Mouse (Mus musculus): ENCODE results near the gene Plac1. TPM values are rescaled to one million over a fixed set of nuclear protein-coding genes. Genes with fewer than 3 reads are reported as not detected.

Plac1 gene
- total RNA-seq, 2 experiments from 2014 or later: not detected

GRCm38 (mm10) chrX:53204690-53205311 lies 35.1 kb downstream of the Plac1 start:
- no peak for ATAC-seq (replicated peaks; ENCODE audit: poor library complexity, severe bottlenecking)

- ATAC-seq (replicated peaks; ENCODE audit: poor library complexity, severe bottlenecking): no peak
Measured at GRCm38 (mm10) chrX:53201616-53202015, 38.3 kb downstream of the Plac1 start.

- no peak for ATAC-seq (replicated peaks; ENCODE audit: poor library complexity, severe bottlenecking)
Measured at GRCm38 (mm10) chrX:53197681-53198080, 42.2 kb downstream of the Plac1 start.

- no peak for ATAC-seq (replicated peaks; ENCODE audit: poor library complexity, severe bottlenecking)
Measured at GRCm38 (mm10) chrX:53196392-53196791, 43.5 kb downstream of the Plac1 start.

- no peak for ATAC-seq (replicated peaks; ENCODE audit: poor library complexity, severe bottlenecking)
Measured at GRCm38 (mm10) chrX:53188692-53189091, 51.2 kb downstream of the Plac1 start.

- no peak for ATAC-seq (replicated peaks; ENCODE audit: poor library complexity, severe bottlenecking)
Measured at GRCm38 (mm10) chrX:53179801-53180200, 60.1 kb downstream of the Plac1 start.

- ATAC-seq (replicated peaks; ENCODE audit: poor library complexity, severe bottlenecking): no peak
Measured at GRCm38 (mm10) chrX:53176296-53176695, 63.6 kb downstream of the Plac1 start.

GRCm38 (mm10) chrX:53168623-53169022 lies 71.3 kb downstream of the Plac1 start:
- peak; percentile 95 for ATAC-seq (replicated peaks; ENCODE audit: poor library complexity, severe bottlenecking)

- no peak for ATAC-seq (replicated peaks; ENCODE audit: poor library complexity, severe bottlenecking)
Measured at GRCm38 (mm10) chrX:53166901-53167525, 72.9 kb downstream of the Plac1 start.

- ATAC-seq (replicated peaks; ENCODE audit: poor library complexity, severe bottlenecking): no peak; the same call in 1 of the 2 replicates
Measured at GRCm38 (mm10) chrX:53166251-53166900, 73.5 kb downstream of the Plac1 start.

GRCm38 (mm10) chrX:53162589-53162988 lies 77.3 kb downstream of the Plac1 start:
- no peak for ATAC-seq (replicated peaks; ENCODE audit: poor library complexity, severe bottlenecking)

GRCm38 (mm10) chrX:53161583-53161982 lies 78.3 kb downstream of the Plac1 start:
- no peak for ATAC-seq (replicated peaks; ENCODE audit: poor library complexity, severe bottlenecking)

GRCm38 (mm10) chrX:53161115-53161514 lies 78.8 kb downstream of the Plac1 start:
- peak; percentile 66 for ATAC-seq (replicated peaks; ENCODE audit: poor library complexity, severe bottlenecking)

- no peak for ATAC-seq (replicated peaks; ENCODE audit: poor library complexity, severe bottlenecking)
Measured at GRCm38 (mm10) chrX:53148039-53148438, 91.9 kb downstream of the Plac1 start.

- ATAC-seq (replicated peaks; ENCODE audit: poor library complexity, severe bottlenecking): no peak
Measured at GRCm38 (mm10) chrX:53146389-53146917, 93.5 kb downstream of the Plac1 start.

- ATAC-seq (replicated peaks; ENCODE audit: poor library complexity, severe bottlenecking): no peak
Measured at GRCm38 (mm10) chrX:53139641-53140040, 100.3 kb downstream of the Plac1 start.

GRCm38 (mm10) chrX:53137066-53137465 lies 102.8 kb downstream of the Plac1 start:
- no peak for ATAC-seq (replicated peaks; ENCODE audit: poor library complexity, severe bottlenecking)

- ATAC-seq (replicated peaks; ENCODE audit: poor library complexity, severe bottlenecking): no peak
Measured at GRCm38 (mm10) chrX:53129501-53129900, 110.4 kb downstream of the Plac1 start.

- no peak for ATAC-seq (replicated peaks; ENCODE audit: poor library complexity, severe bottlenecking)
Measured at GRCm38 (mm10) chrX:53126492-53127033, 113.3 kb downstream of the Plac1 start.

GRCm38 (mm10) chrX:53125838-53126467 lies 114.0 kb downstream of the Plac1 start:
- ATAC-seq (replicated peaks; ENCODE audit: poor library complexity, severe bottlenecking): peak; percentile 48

- no peak for ATAC-seq (replicated peaks; ENCODE audit: poor library complexity, severe bottlenecking)
Measured at GRCm38 (mm10) chrX:53123562-53123961, 116.3 kb downstream of the Plac1 start.

Data from granulocyte monocyte progenitor cell, adult 5-6 weeks (primary cell).